Mouse (Mus musculus): ENCODE data around the gene Lgals9. TPM values are rescaled to one million over a fixed set of nuclear protein-coding genes. Genes with fewer than 3 reads are reported as not detected.

The Lgals9 gene
- total and polyA plus RNA-seq, 2 experiments = 175 to 1,032 TPM

DNA sequence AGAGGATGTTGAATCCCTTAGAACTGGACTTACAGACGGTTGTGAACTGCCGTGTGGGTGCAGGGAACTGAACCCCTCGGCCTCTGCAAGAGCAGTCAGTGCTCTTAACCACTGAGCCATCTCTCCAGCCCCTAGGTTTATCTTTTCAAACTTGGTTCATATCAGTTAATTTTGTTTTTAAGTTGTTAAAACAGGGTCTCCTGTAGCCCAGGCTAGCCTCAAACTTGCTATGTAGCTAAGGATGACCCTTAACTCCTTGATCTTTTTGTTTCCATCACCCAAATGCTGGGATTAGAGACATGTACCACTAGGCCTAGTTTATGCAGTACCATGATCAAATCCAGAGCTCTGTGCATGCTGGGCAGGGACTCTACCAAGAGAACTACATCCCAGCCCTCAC lies 13.0 kb downstream of the Lgals9 start:
- DNase-seq (ENCODE audit: extremely low read depth, low read depth, low spot score) = no peak
- TF ChIP-seq CTCF (IDR thresholded peaks at IDR 0.05; ENCODE audit: low read depth, low read length) = no peak
- TF ChIP-seq POLR2A (IDR thresholded peaks at IDR 0.05; ENCODE audit: extremely low read depth, insufficient read depth, low read length) = no peak
- H3K4me3 ChIP-seq (ENCODE audit: insufficient read depth, low read depth, low read length) = no peak overlapping the region
- no peak overlapping the region for H3K27ac ChIP-seq (replicated peaks; ENCODE audit: insufficient read depth, low read depth, low read length)
- H3K79me2 ChIP-seq (ENCODE audit: control insufficient read depth, insufficient read depth, low read length) = peaks cover 13% of the 10 kb centered on the region; the same call in 1 of the 2 replicates
- WGBS = 92% methylated on average over 3 of the region's 3 CpGs
- H3K4me1 ChIP-seq (ENCODE audit: control insufficient read depth, insufficient read depth, low read length) = peaks cover 11% of the 10 kb centered on the region
- H3K9ac ChIP-seq (ENCODE audit: low read depth, low read length) = no peak overlapping the region
- peaks cover 88% of the 10 kb centered on the region for H3K36me3 ChIP-seq (ENCODE audit: control insufficient read depth, insufficient read depth, low read length)
- no peaks in the 10 kb centered on the region for H3K27me3 ChIP-seq (ENCODE audit: control insufficient read depth, insufficient read depth, low read length)

DNA sequence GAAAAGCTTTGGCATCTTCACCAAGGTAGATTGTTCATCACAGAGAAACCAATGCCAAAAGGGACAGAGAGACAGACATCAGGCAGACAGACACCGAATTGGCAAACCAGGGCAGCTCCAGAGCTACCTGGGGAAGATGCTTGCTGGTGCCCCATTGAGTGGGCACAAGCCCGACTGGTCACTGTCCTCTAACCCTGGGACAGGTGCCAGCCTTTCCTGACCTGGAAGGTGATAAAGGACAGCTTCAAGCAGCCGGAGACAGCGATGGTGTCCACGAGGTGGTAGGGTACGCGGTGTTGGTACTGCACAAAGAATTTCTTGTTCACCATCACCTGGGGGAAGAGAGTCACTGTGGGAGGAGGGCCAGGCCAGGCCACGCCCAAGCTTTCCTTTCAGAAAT lies 13.7 kb downstream of the Lgals9 start:
- H3K79me2 ChIP-seq (ENCODE audit: control insufficient read depth, insufficient read depth, low read length) = 0 out of 2 replicates have a peak, but pooled peaks cover 7% of the 10 kb centered on the region
- peaks cover 11% of the 10 kb centered on the region for H3K4me1 ChIP-seq (ENCODE audit: control insufficient read depth, insufficient read depth, low read length)
- TF ChIP-seq CTCF (IDR thresholded peaks at IDR 0.05; ENCODE audit: low read depth, low read length) = no peak
- TF ChIP-seq POLR2A (IDR thresholded peaks at IDR 0.05; ENCODE audit: extremely low read depth, insufficient read depth, low read length) = no peak
- H3K27ac ChIP-seq (replicated peaks; ENCODE audit: insufficient read depth, low read depth, low read length) = no peak overlapping the region
- DNase-seq (ENCODE audit: extremely low read depth, low read depth, low spot score) = peak; percentile 55
- no peaks in the 10 kb centered on the region for H3K27me3 ChIP-seq (ENCODE audit: control insufficient read depth, insufficient read depth, low read length)
- whole genome bisulfite sequencing = 51% methylated on average over 8 of the region's 8 CpGs
- no peak overlapping the region for H3K4me3 ChIP-seq (ENCODE audit: insufficient read depth, low read depth, low read length)
- no peak overlapping the region for H3K9ac ChIP-seq (ENCODE audit: low read depth, low read length)
- H3K36me3 ChIP-seq (ENCODE audit: control insufficient read depth, insufficient read depth, low read length) = peaks cover 90% of the 10 kb centered on the region

DNA sequence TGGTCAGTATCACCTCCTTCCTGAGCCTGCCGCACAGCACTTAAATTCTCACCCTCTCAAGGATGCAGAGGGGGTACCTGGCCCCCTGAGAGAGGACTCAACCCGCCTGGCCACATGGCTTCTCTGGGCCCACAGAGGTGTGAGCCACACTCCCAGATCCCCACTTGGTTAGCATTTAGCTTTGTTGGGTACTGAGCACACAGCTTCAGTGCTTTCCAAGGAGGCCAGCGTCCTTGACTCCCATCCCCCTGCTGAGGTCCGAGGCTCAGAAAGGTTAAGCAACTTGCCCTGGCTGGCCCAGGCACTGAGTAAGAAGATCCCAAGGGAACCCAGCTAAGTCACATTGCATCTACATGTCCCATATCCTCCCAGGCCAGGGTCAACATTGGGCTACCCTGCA lies 16.6 kb downstream of the Lgals9 start:
- peaks cover 3% of the 10 kb centered on the region for H3K4me1 ChIP-seq (ENCODE audit: control insufficient read depth, insufficient read depth, low read length)
- H3K9ac ChIP-seq (ENCODE audit: low read depth, low read length) = no peak overlapping the region
- H3K27ac ChIP-seq (replicated peaks; ENCODE audit: insufficient read depth, low read depth, low read length) = no peak overlapping the region
- peaks cover 88% of the 10 kb centered on the region for H3K36me3 ChIP-seq (ENCODE audit: control insufficient read depth, insufficient read depth, low read length)
- DNase-seq (ENCODE audit: extremely low read depth, low read depth, low spot score) = no peak
- TF ChIP-seq POLR2A (IDR thresholded peaks at IDR 0.05; ENCODE audit: extremely low read depth, insufficient read depth, low read length) (no peak), CTCF (IDR thresholded peaks at IDR 0.05; ENCODE audit: low read depth, low read length) (no peak)
- WGBS = 68% methylated on average over 4 of the region's 4 CpGs
- H3K79me2 ChIP-seq (ENCODE audit: control insufficient read depth, insufficient read depth, low read length) = no peaks in the 10 kb centered on the region
- H3K27me3 ChIP-seq (ENCODE audit: control insufficient read depth, insufficient read depth, low read length) = no peaks in the 10 kb centered on the region
- H3K4me3 ChIP-seq (ENCODE audit: insufficient read depth, low read depth, low read length) = no peak overlapping the region

DNA sequence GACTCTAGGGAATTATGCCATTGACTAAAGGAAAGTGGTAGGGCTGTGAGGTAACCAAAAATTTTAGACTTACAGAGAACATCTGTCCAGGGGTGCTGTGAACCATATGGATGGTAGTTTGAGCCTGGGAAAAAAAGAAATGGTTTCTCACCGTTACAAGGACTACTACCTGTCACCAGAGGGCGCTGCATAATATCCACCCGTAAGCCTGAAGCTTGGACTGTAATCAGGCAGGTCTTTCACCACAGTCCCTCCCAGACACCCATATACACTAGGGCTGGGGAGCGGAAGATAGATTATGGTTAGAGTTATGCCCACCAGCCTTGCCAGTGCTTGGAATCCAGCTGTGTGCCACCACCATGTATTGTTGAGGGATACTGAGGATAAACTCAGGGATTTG lies 17.4 kb downstream of the Lgals9 start:
- TF ChIP-seq CTCF (IDR thresholded peaks at IDR 0.05; ENCODE audit: low read depth, low read length) = peak; percentile 46
- TF ChIP-seq POLR2A (IDR thresholded peaks at IDR 0.05; ENCODE audit: extremely low read depth, insufficient read depth, low read length) = no peak

DNA sequence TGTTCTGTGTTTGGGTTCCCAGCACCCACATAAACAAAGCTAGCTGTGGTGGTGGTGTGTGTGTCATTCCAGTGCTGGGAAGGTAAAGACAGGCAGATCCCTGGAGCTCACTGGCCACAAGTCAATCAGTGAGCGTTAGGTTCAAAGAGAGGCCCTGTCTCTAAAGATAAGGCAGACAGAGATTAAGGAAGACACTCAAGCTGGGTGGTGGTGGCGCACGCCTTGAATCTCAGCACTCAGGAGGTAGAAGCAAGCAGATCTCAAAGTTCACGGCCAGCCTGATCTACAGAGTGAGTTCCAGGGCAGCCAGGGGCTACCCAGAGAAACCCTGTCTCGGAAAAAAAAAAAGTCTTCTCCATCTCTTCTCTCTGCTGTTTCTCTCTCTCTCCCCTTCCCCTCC lies 23.5 kb downstream of the Lgals9 start:
- Histone ChIP-seq H3K27ac (replicated peaks; ENCODE audit: insufficient read depth, low read depth, low read length) (no peak overlapping the region), H3K9ac (ENCODE audit: low read depth, low read length) (no peak overlapping the region), H3K79me2 (ENCODE audit: control insufficient read depth, insufficient read depth, low read length) (no peaks in the 10 kb centered on the region), H3K4me1 (ENCODE audit: control insufficient read depth, insufficient read depth, low read length) (no peaks in the 10 kb centered on the region), H3K27me3 (ENCODE audit: control insufficient read depth, insufficient read depth, low read length) (no peaks in the 10 kb centered on the region), H3K36me3 (ENCODE audit: control insufficient read depth, insufficient read depth, low read length) (peaks cover 28% of the 10 kb centered on the region), H3K4me3 (ENCODE audit: insufficient read depth, low read depth, low read length) (no peak overlapping the region)
- WGBS = 86% methylated on average over 5 of the region's 5 CpGs
- DNase-seq (ENCODE audit: extremely low read depth, low read depth, low spot score) = no peak
- TF ChIP-seq POLR2A (IDR thresholded peaks at IDR 0.05; ENCODE audit: extremely low read depth, insufficient read depth, low read length) = no peak

More for the DNA sequence above, 17.4 kb downstream of the Lgals9 start:
- Histone ChIP-seq H3K27ac (replicated peaks; ENCODE audit: insufficient read depth, low read depth, low read length) (no peak overlapping the region), H3K4me3 (ENCODE audit: insufficient read depth, low read depth, low read length) (no peak overlapping the region), H3K36me3 (ENCODE audit: control insufficient read depth, insufficient read depth, low read length) (peaks cover 86% of the 10 kb centered on the region), H3K79me2 (ENCODE audit: control insufficient read depth, insufficient read depth, low read length) (no peaks in the 10 kb centered on the region), H3K9ac (ENCODE audit: low read depth, low read length) (no peak overlapping the region), H3K4me1 (ENCODE audit: control insufficient read depth, insufficient read depth, low read length) (no peaks in the 10 kb centered on the region; the same call in 1 of the 2 replicates), H3K27me3 (ENCODE audit: control insufficient read depth, insufficient read depth, low read length) (no peaks in the 10 kb centered on the region)
- 38% methylated on average over 4 of the region's 4 CpGs for WGBS
- DNase-seq (ENCODE audit: extremely low read depth, low read depth, low spot score) = peak; percentile 43

DNA sequence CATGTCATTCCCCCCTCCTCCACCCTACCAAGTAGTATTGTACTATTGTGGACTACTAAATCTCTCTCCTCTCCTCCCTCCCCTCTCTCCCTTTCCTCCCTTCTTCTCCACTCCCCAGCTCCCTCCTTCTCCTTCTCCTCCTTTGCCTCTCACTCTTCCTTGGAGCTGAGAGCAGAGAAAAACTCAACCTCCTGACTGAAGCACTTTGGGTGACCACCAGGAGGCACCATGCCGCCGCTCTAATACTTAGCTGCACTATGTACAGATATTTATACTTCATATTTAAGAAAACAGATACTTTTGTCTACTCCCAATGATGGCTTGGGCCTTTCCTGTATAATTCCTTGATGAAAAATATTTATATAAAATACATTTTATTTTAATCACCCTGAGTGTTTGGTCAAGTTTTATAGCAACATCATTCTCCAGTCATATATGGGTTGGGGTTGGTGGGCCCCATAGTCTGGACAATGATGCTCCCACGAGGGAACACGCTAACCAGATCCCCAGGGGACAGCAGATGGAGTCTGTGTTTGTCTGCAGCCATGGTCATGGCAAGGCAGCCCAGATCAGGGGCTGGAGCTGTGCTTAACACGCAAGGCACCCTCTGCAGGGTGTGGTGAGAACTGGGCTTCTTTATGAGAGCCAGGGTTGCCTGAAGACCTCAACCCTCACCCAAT lies 24.8 kb downstream of the Lgals9 start:
- Histone ChIP-seq H3K4me3 (ENCODE audit: insufficient read depth, low read depth, low read length) (no peak overlapping the region), H3K36me3 (ENCODE audit: control insufficient read depth, insufficient read depth, low read length) (peaks cover 17% of the 10 kb centered on the region; the same call in 1 of the 2 replicates), H3K27me3 (ENCODE audit: control insufficient read depth, insufficient read depth, low read length) (no peaks in the 10 kb centered on the region), H3K4me1 (ENCODE audit: control insufficient read depth, insufficient read depth, low read length) (no peaks in the 10 kb centered on the region), H3K9ac (ENCODE audit: low read depth, low read length) (no peak overlapping the region), H3K79me2 (ENCODE audit: control insufficient read depth, insufficient read depth, low read length) (no peaks in the 10 kb centered on the region), H3K27ac (replicated peaks; ENCODE audit: insufficient read depth, low read depth, low read length) (no peak overlapping the region)
- DNase-seq (ENCODE audit: extremely low read depth, low read depth, low spot score) = no peak
- TF ChIP-seq POLR2A (IDR thresholded peaks at IDR 0.05; ENCODE audit: extremely low read depth, insufficient read depth, low read length) = no peak
- TF ChIP-seq CTCF (IDR thresholded peaks at IDR 0.05; ENCODE audit: low read depth, low read length) = peak; percentile 64
- WGBS = 70% methylated on average over 5 of the region's 5 CpGs
